Mouse (Mus musculus): ENCODE results near the gene Kcnip1.

The Kcnip1 gene

DNA sequence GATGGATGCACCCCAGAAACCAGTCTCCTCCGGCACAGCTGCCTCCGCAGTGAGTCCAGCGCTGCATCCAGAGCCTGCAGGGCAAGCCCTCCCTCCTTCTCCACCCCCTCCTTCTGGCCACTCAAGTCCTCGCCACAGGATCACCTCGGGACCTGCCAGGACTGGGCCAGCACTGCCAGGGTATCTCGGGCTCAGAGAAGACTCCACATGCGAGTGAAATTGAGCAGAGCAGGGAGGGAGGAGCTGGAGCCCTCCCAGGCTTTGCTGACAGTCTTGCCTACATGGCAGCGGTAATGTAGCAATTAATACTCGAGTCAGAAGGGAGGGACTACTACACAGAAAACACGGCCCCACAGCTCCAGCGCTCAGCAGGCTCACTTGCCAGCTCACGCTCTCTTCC, at the start of gene Kcnip1:
Kcnip1 (minus strand) TSS at position 215 of the 400 bp plus-strand sequence.
- DNase-seq (ENCODE audit: low spot score), result no peak

DNA sequence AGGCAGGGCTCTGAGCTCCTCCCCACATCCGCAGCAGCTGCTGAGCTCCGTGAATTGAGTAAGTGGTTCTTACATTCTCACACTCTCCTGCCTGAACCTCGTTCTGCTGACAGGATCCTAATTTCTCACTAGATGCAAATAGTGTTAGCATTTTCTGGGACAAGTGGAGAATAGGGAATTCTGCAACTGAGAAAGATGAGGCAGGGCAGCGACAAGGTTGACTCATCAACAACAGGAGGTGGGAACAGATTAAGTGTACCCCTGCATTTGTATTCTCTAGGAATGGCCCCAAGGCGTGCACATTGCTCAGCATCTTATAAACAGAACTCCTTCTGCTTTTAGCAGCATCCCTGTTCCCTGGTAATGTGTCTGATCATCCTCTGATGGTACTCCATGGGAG, 47.1 kb upstream of the Kcnip1 start:
- DNase-seq (ENCODE audit: low spot score), result no peak

GRCm38 (mm10) chr11:34035909-34036658, 43.1 kb upstream of the Kcnip1 start:
- no peak for DNase-seq (ENCODE audit: low spot score)

DNA sequence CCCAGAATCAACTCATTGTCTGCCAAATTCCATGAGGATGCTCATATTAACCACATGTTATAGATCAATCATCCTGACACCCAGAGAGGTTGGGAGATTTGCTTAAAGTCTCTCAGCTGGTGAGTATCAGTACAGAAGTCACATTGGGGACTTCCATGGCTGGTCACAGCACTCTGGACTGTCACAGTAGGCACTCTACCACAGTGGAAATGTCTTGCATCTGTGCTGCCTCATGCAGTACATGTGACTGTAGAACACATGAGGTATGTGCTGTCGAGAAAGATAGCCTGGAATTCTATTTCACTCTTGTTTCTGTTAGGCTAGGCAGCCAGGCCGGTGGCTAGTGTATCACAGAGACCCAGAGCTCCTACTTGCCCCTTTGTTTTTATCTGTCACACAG, 41.8 kb upstream of the Kcnip1 start:
- no peak for DNase-seq (ENCODE audit: low spot score)

GRCm38 (mm10) chr11:34034008-34034505, 41.1 kb upstream of the Kcnip1 start:
- DNase-seq (ENCODE audit: low spot score), result no peak

DNA sequence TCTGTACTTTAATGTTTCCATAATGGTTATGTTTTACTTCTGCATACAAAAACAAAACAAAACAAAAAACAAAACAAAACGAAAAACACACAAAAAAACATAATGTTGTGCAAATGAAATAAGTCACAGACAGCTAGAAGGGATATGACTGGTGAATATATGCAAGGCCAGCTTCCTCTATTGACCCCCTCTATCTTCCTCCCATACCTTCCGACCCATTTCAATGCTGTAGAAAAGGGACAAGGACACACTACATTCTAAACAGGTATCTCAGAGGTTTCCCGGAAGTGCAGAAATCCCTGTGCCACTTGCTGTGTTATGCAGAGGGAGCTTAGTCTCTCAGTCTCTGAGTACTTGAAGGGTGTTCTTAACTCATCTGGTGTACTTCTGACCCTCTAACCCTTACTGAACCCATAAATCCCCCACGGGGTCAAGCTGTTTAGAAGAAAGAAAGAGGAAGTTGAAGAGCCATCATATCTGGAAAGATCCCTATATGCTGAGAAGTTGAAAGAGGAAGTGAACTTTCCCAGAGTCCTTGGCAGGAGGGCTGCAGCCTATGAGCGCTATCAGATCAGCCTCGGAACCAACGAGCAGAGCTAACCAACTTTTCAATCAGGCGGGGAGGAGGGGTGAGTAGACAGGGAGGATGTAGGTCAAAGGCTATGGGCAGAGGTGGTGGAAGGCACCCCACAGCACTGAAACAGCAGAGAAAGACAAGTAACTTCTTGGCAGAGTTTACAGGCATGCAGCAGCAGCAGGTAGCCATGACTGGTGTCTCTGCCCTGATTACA, 38.3 kb upstream of the Kcnip1 start:
- no peak for DNase-seq (ENCODE audit: low spot score)

DNA sequence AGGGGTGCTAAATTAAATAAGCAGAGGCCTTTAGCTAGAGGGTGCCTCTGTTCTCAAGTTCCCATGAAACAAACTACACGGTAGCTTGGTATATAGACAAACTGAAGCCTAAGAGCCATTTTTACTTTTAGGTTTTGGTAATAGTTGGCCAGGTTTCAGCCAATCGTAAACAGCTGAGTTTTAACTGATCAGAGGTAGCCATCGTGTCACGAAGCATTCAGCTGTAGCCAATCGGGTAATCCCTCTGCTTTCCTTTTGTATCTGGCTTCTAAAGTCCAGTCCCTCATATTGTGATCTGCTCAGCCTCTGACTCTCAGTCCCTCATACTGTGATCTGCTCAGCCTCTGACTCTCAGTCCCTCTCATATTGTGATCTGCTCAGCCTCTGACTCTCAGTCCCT, 36.7 kb upstream of the Kcnip1 start:
- DNase-seq (ENCODE audit: low spot score), result no peak

GRCm38 (mm10) chr11:34025091-34025490, 32.1 kb upstream of the Kcnip1 start:
- no peak for DNase-seq (ENCODE audit: low spot score)

GRCm38 (mm10) chr11:34012007-34012652, 19.2 kb upstream of the Kcnip1 start:
- DNase-seq (ENCODE audit: low spot score), result no peak

GRCm38 (mm10) chr11:34010859-34011172, 17.9 kb upstream of the Kcnip1 start:
- DNase-seq (ENCODE audit: low spot score), result no peak

DNA sequence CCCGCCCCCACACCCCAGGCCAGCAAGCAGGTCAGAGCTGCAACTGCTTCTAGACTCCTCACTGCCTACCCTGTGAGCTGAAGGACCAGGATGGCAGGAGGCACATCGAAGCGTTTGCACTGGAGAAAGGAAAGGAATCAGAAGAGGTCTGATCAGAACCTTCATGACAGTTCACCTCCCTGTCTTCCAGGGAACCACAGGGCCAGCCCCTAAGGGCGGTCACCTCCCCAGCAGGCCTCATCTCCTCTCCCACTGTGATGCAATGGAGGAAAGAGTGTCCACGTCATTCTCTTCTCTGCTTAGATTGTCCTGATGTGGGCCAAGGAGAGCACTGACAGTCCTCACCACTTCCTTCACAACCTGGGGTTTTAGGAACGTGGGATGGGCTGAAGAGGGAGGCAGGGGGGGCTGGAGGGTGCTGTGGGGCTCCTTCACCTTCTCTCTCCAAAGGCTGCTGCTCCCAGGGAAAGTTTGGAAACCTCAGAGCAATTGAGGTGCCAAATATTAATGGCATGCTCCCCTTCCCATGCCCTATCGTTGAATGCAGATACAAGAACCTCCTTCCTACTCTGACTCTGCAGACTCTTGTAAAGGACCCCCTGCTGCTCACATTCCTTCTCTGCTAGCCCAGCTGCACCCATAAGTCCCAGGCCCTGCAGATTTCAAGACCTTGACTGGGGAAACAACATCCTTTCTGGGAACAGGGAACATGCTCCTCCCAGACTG, 17.3 kb upstream of the Kcnip1 start:
- DNase-seq (ENCODE audit: low spot score), result no peak

GRCm38 (mm10) chr11:34009316-34010087, 16.6 kb upstream of the Kcnip1 start:
- DNase-seq (ENCODE audit: low spot score), result no peak

- no peak for DNase-seq (ENCODE audit: low spot score)
These were observed 15.8 kb upstream of the Kcnip1 start for GRCm38 (mm10) chr11:34008702-34009101.

DNA sequence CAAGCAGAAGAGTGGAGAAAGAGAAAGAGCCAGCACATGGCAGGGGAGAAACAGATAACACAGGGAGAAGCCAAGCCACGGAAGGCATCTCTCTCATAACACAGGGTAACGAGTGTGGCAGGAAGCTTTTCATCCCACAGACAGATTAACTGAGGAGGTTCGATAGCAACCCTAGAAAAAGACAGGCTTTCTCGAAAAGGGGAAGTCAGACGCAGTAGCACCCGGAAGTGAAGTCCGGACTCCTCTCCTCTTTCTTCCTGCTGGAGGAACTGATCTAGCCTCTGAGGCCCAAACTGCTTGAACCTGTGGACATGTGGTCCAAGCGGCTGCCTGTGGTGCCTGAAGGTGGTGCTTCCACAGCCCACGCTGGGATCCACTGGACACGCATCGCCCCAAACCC, 15.3 kb upstream of the Kcnip1 start:
- no peak for DNase-seq (ENCODE audit: low spot score)

DNA sequence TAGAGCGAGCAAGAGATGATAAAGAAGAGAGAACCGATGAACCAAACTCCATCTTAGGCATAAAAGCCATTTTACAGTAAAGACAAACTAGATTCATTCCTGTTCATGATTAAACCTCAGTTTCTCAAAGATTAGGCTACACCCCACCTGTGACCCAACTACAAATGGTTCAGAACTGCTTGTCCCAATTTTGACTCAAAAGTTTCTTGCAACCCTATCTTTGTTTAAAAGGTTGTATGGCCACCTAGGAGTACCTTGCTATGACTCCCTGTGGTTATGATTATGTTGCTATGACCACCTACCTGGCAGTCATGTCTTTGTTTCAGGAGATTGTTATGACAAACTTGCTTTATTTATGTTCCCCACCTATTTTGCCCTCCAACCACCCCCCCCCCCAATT, 14.7 kb upstream of the Kcnip1 start:
- no peak for DNase-seq (ENCODE audit: low spot score)

GRCm38 (mm10) chr11:34002593-34002965, 9.6 kb upstream of the Kcnip1 start:
- no peak for DNase-seq (ENCODE audit: low spot score)

- no peak for DNase-seq (ENCODE audit: low spot score)
These were observed 9.1 kb upstream of the Kcnip1 start for GRCm38 (mm10) chr11:34001938-34002592.

- no peak for DNase-seq (ENCODE audit: low spot score)
These were observed 7.5 kb upstream of the Kcnip1 start for GRCm38 (mm10) chr11:34000416-34000815.

GRCm38 (mm10) chr11:33998244-33998643, 5.3 kb upstream of the Kcnip1 start:
- no peak for DNase-seq (ENCODE audit: low spot score)

DNA sequence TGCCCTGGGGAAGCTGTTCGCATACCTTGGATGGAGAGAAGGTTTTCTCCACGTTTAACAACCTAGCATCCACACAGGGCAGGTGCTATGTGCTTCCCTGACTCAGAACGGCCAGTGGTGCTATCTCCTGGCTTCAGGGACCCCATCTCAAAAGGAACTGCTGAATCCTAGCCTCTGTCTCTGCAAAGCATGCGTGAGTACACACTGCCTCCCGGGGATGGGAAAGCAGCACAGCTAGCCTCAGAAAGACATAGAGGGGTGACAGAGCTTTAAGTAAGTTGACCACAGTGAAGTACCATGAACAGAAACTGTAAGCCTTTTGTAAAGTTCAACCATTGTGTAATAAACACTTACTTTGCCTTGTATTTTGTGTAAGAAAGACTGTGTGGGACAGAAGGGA, 544 bp upstream of the Kcnip1 start:
- no peak for DNase-seq (ENCODE audit: low spot score)

DNA sequence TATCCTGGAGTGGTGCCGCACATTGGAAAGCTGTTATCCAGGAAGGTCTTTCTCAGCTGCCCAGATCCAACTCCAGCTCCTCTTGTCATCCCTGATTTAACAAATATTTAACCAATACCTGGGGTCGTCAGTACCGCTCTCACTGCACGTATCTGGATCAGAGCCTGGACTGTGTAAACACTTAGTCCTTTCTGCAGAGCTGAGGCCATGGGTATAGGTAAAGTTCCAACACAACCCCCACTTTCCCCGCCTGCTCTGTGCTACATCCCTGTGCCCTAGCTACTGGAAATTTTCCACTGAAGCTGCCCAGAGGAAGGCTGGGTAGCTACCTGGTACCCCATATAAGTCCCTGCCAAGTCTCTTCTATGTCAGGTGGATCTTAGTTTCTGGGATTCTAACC, 3.0 kb downstream of the Kcnip1 start:
- DNase-seq (ENCODE audit: low spot score), result no peak
